Mouse (Mus musculus): ENCODE data around the gene Dgkq.

DNA sequence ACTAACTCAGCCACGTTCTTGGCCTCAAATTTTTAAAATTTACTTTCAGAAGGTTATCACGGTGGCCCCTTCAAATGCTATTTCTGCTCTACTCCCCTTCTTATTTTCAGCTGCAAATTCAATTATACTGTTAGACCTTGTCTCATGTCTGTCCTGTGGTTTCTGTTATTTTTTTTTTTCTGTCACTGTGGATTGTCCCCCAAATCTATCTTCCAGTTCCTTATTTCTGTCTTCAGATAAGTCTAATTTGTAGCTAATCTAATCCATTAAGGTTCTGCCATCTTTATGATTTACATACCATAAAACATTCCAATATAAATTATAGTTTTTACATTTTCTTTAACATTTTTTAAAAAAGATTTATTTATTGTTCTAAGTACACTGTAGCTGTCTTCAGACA lies 2.1 kb downstream of the Dgkq start:
- no peak for TF ChIP-seq EP300 (IDR thresholded peaks at IDR 0.05; ENCODE audit: low read depth)
- no peak for TF ChIP-seq CTCF (IDR thresholded peaks at IDR 0.05; ENCODE audit: low read depth)
